Mouse (Mus musculus) ES-E14 (cell line): ENCODE data around the gene Cyfip2.

ENCODE experiments used
- CHD2 ChIP-seq: IDR thresholded peaks from 2 replicates; pipeline ENCODE4 v1.6.1; 2014; ENCODE audit warnings: mild to moderate bottlenecking, low read depth, low read length, inconsistent platforms
- MAFK ChIP-seq: IDR thresholded peaks from 2 replicates; pipeline ENCODE4 v1.6.1; 2014; ENCODE audit warnings: mild to moderate bottlenecking, low read depth, low read length, inconsistent platforms; ENCODE audit not compliant: insufficient read depth
- ZNF384 ChIP-seq: IDR thresholded peaks from 2 replicates; pipeline ENCODE4 v1.6.1; 2012; ENCODE audit warnings: low read depth, low read length, inconsistent platforms

DNA sequence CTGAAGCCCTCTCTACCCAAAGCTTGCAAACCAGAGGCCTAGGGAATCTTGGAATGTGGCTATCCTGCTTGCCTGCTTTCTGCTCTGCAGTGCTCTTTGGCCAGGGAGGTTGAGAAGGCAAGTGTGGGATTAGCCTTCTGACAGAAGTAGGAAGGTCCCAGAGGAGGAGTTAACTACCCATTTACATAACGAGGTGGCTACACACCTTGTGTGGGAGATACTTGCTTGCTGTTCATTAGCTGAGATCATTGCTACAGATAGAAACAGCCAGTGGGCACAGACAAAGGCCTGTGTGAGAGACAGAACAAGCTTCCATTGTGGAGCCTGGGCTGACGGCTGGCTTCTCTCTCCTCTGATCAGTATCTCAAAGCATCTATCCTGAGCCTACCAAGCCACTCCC, 102.8 kb downstream of the Cyfip2 start:
- TF ChIP-seq MAFK, result no peak
- no peak for TF ChIP-seq ZNF384
- no peak for TF ChIP-seq CHD2
